Mouse (Mus musculus) thymus, adult 2 months (tissue): ENCODE data around the gene Ciz1. TPM values are rescaled to one million over a fixed set of nuclear protein-coding genes. Genes with fewer than 3 reads are reported as not detected.

ENCODE experiments used
- DNase-seq: peaks from one replicate; pipeline ENCODE4 v3.0.0; 2021
- H3K27ac ChIP-seq: fragments of 200-500 bp; 2 replicates; pipeline ENCODE4 v1.5.1; 2012; ENCODE audit warnings: low read length, control low read depth; ENCODE audit not compliant: control insufficient read depth, insufficient read depth
- H3K27me3 ChIP-seq: fragments of 200-500 bp; 2 replicates; pipeline ENCODE4 v1.6.1; 2012; ENCODE audit warnings: mild to moderate bottlenecking, low read length, moderate library complexity, mixed read lengths; ENCODE audit not compliant: control insufficient read depth, insufficient read depth
- H3K36me3 ChIP-seq: fragments of 200-500 bp; 2 replicates; pipeline ENCODE4 v1.6.1; 2012; ENCODE audit warnings: mild to moderate bottlenecking, low read length, moderate library complexity; ENCODE audit not compliant: control insufficient read depth, insufficient read depth
- H3K4me1 ChIP-seq: fragments of 200-500 bp; replicated peaks from 2 replicates; pipeline ENCODE4 v1.6.1; 2012; ENCODE audit warnings: low read length; ENCODE audit not compliant: control insufficient read depth, insufficient read depth
- H3K4me3 ChIP-seq: fragments of 200-500 bp; 2 replicates; pipeline ENCODE4 v1.5.1; 2012; ENCODE audit warnings: mild to moderate bottlenecking, low read length, control low read depth, moderate library complexity; ENCODE audit not compliant: control insufficient read depth, insufficient read depth
- CTCF ChIP-seq: fragments of 200-500 bp; IDR thresholded peaks from 2 replicates; pipeline ENCODE4 v1.5.1; 2012; ENCODE audit warnings: mild to moderate bottlenecking, control low read depth, low read length, moderate library complexity, borderline replicate concordance; ENCODE audit not compliant: control insufficient read depth, poor library complexity, insufficient read depth; ENCODE audit errors: extremely low read depth
- POLR2A ChIP-seq: fragments of 200-500 bp; IDR thresholded peaks from 2 replicates; pipeline ENCODE4 v1.6.1; 2012; ENCODE audit warnings: mild to moderate bottlenecking, low read length, control low read depth, moderate library complexity; ENCODE audit not compliant: control insufficient read depth, poor library complexity, insufficient read depth; ENCODE audit errors: extremely low read depth
- WGBS: fragments of 180-500 bp; shearing (Covaris S2); methylation state at CpG from one replicate; pipeline ENCODE4 v1.1.7; 2018; 5-methylcytosine and 5-hydroxymethylcytosine counted together
- polyA plus RNA-seq: library from polyadenylated mRNA; depleted of rRNA; stranded (reverse); fragments of >200 nt; gene quantifications from 2 replicates; pipeline ENCODE4 v1.2.3, GENCODE M21; 2012

The Ciz1 gene
- polyA plus RNA-seq, 1 experiment: 517 TPM

GRCm38 (mm10) chr2:32307941-32308760 is 44.0 kb upstream of the Ciz1 start:
- peaks cover 18% of the 10 kb centered on the region for H3K36me3 ChIP-seq
- H3K4me3 ChIP-seq: no peak overlapping the region
- peak; percentile 64 for DNase-seq
- no peak; the same call in 1 of the 2 replicates for TF ChIP-seq CTCF
- no peak for TF ChIP-seq POLR2A
- H3K27me3 ChIP-seq: peaks cover 11% of the 10 kb centered on the region; the same call in 1 of the 2 replicates
- no peak overlapping the region for H3K27ac ChIP-seq
- H3K4me1 ChIP-seq: peaks cover 11% of the 10 kb centered on the region
- WGBS: 72% methylated on average over 8 of the region's 8 CpGs

GRCm38 (mm10) chr2:32308870-32309568 is 43.1 kb upstream of the Ciz1 start:
- peaks cover 14% of the 10 kb centered on the region for H3K36me3 ChIP-seq
- H3K4me1 ChIP-seq: peaks cover 11% of the 10 kb centered on the region
- WGBS: 88% methylated on average over 16 of the region's 16 CpGs

GRCm38 (mm10) chr2:32310096-32310845 is 41.9 kb upstream of the Ciz1 start:
- Histone ChIP-seq H3K27me3 (peaks cover 14% of the 10 kb centered on the region; the same call in 1 of the 2 replicates), H3K4me1 (peaks cover 11% of the 10 kb centered on the region), H3K27ac (no peak overlapping the region), H3K36me3 (peaks cover 9% of the 10 kb centered on the region), H3K4me3 (no peak overlapping the region)
- DNase-seq: no peak
- 88% methylated on average over 18 of the region's 18 CpGs for WGBS
- TF ChIP-seq POLR2A (no peak), CTCF (no peak)

More at GRCm38 (mm10) chr2:32308870-32309568, 43.1 kb upstream of the Ciz1 start:
- Histone ChIP-seq H3K27ac (no peak overlapping the region), H3K4me3 (no peak overlapping the region), H3K27me3 (peaks cover 14% of the 10 kb centered on the region; the same call in 1 of the 2 replicates)
- TF ChIP-seq CTCF (no peak), POLR2A (no peak)
- no peak for DNase-seq

GRCm38 (mm10) chr2:32311443-32312317 is 40.4 kb upstream of the Ciz1 start:
- no peak overlapping the region for H3K27ac ChIP-seq
- 13% methylated on average over 39 of the region's 42 CpGs for WGBS
- DNase-seq: no peak
- peak overlapping the region; percentile 8; the same call in 1 of the 2 replicates for H3K4me3 ChIP-seq
- no peaks in the 10 kb centered on the region for H3K36me3 ChIP-seq
- H3K4me1 ChIP-seq: peaks cover 11% of the 10 kb centered on the region
- peaks cover 14% of the 10 kb centered on the region; the same call in 1 of the 2 replicates for H3K27me3 ChIP-seq
- TF ChIP-seq POLR2A: no peak
- TF ChIP-seq CTCF: no peak

GRCm38 (mm10) chr2:32312318-32312964 is 39.7 kb upstream of the Ciz1 start:
- peaks cover 14% of the 10 kb centered on the region; the same call in 1 of the 2 replicates for H3K27me3 ChIP-seq
- peak overlapping the region; percentile 19 for H3K4me3 ChIP-seq
- no peak overlapping the region for H3K27ac ChIP-seq
- H3K36me3 ChIP-seq: no peaks in the 10 kb centered on the region
- peaks cover 11% of the 10 kb centered on the region for H3K4me1 ChIP-seq
- peak; percentile 69 for DNase-seq
- TF ChIP-seq POLR2A (no peak), CTCF (no peak)
- WGBS: 3% methylated on average over 56 of the region's 56 CpGs
